Comparison of ENCODE assay signal across 22 mouse cellular contexts in genomic region chr3:99110353-99111213, GRCm38 (mm10). TPM values are rescaled to one million over a fixed set of nuclear protein-coding genes. Genes with fewer than 3 reads are reported as not detected.
A peak's percentile ranks its signal among the peaks of the same experiment; 100 is the strongest.
DNase-seq lines count a peak whose midpoint lies in the region; ATAC-seq lines count a peak whose summit lies in the region.
"Had no signal": no experiment of that assay in that cellular context is flagged by ENCODE, and none has a peak within 500 bp of the region (broad histone marks: within the 10 kb centered on the region; RNA-seq: fewer than 3 reads in every experiment).

No protein-coding gene starts in this region.

- H3K27me3 ChIP-seq in midbrain, embryonic 16.5 days (ENCODE audit: control insufficient read depth, insufficient read depth, low read depth, low read length) = no peaks in the 10 kb centered on the region
- H3K27me3 ChIP-seq: embryonic facial prominence, embryonic 12.5 days; forebrain, embryonic 13.5 days; heart, embryonic 13.5 days; liver, embryonic 13.5 days; midbrain, embryonic 12.5 days had no signal

- no peaks in the 10 kb centered on the region for H3K36me3 ChIP-seq in midbrain, embryonic 16.5 days (ENCODE audit: control insufficient read depth, insufficient read depth, low read length)
- H3K36me3 ChIP-seq: embryonic facial prominence, embryonic 12.5 days; G1E; heart, embryonic 13.5 days; liver, embryonic 13.5 days; midbrain, embryonic 12.5 days had no signal

- ATAC-seq in midbrain, embryonic 16.5 days = no peak
- ATAC-seq: CD4-positive, CD25-positive, alpha-beta regulatory T cell, adult 4 months; forebrain, embryonic 13.5 days had no signal

- H3K4me2 ChIP-seq in midbrain, embryonic 16.5 days (ENCODE audit: low read length) = no peak overlapping the region
- H3K4me2 ChIP-seq: embryonic facial prominence, embryonic 12.5 days; forebrain, embryonic 13.5 days; heart, embryonic 13.5 days; liver, embryonic 13.5 days; midbrain, embryonic 12.5 days had no signal

- no peaks in the 10 kb centered on the region for H3K4me1 ChIP-seq in midbrain, embryonic 16.5 days (ENCODE audit: control insufficient read depth, insufficient read depth, low read length)
- H3K4me1 ChIP-seq: forebrain, embryonic 13.5 days; heart, embryonic 13.5 days; liver, embryonic 13.5 days; midbrain, embryonic 12.5 days had no signal

- no peak overlapping the region for H3K4me3 ChIP-seq in midbrain, embryonic 16.5 days (ENCODE audit: low read depth, low read length)
- H3K4me3 ChIP-seq: embryonic facial prominence, embryonic 12.5 days; forebrain, embryonic 13.5 days; heart, embryonic 13.5 days; liver, embryonic 13.5 days; midbrain, embryonic 12.5 days had no signal

- no peaks in the 10 kb centered on the region for H3K9me3 ChIP-seq in midbrain, embryonic 16.5 days (replicated peaks; ENCODE audit: control insufficient read depth, low read length, poor library complexity, severe bottlenecking)
- H3K9me3 ChIP-seq: embryonic facial prominence, embryonic 12.5 days; forebrain, embryonic 13.5 days; G1E; heart, embryonic 13.5 days; liver, embryonic 13.5 days; midbrain, embryonic 12.5 days had no signal

- 79% methylated on average over 9 of the region's 9 CpGs for WGBS in midbrain, embryonic 16.5 days

- DNase-seq in kidney, adult 9 months = peak; percentile 11
- DNase-seq in kidney, postnatal 25 days = no peak
- DNase-seq in 3134 (ENCODE audit: extremely low read depth, insufficient read length, low spot score) (peak; percentile 45), NIH3T3 (ENCODE audit: low read depth) (peak; percentile 83)
- peak; percentile 29 for DNase-seq in forelimb bud, embryonic 11.5 days (ENCODE audit: low read depth, low spot score)
- DNase-seq in spleen, adult 18-20 months = no peak
- DNase-seq in right cerebral cortex, adult 2 months (ENCODE audit: low spot score in 2 of 2) = no peak
- DNase-seq: adrenal gland, adult 2 months; cerebellum, adult 18-20 months; cerebellum, postnatal 36 days; heart, postnatal 36 days; layer of hippocampus, postnatal 36 days; liver, embryonic 13.5 days; retina, postnatal 1 day; thymus, postnatal 4 days had no signal

- H3K9ac ChIP-seq in midbrain, embryonic 16.5 days (ENCODE audit: low read depth, low read length) = no peak overlapping the region
- H3K9ac ChIP-seq: embryonic facial prominence, embryonic 12.5 days; forebrain, embryonic 13.5 days; heart, embryonic 13.5 days; liver, embryonic 13.5 days; midbrain, embryonic 12.5 days had no signal

- no peak overlapping the region for H3K27ac ChIP-seq in midbrain, embryonic 16.5 days (ENCODE audit: low read length)
- H3K27ac ChIP-seq: embryonic facial prominence, embryonic 12.5 days; forebrain, embryonic 13.5 days; heart, embryonic 13.5 days; liver, embryonic 13.5 days; midbrain, embryonic 12.5 days had no signal

RNA-seq across cellular contexts. Expression of gene Wars2, which starts 30.3 kb away (rescaled TPM):
- polyA plus RNA-seq in midbrain, embryonic 16.5 days (2015; fragmentation: Nextera tagmentation; extraction: Ambion mirVana) = 5.0 and 7.2 TPM in 2 replicates

Comparison
In these comparisons a context has a peak if more than half of its experiments do, and no peak if none do; other contexts are left out.
1. DNase-seq: peak in kidney, adult 9 months (single experiment), 3134 (single experiment), NIH3T3 (single experiment) and forelimb bud, embryonic 11.5 days (single experiment); none in kidney, postnatal 25 days (0 of 2), spleen, adult 18-20 months (0 of 2) and right cerebral cortex, adult 2 months (0 of 2).